Mouse (Mus musculus) cerebellum, adult 8-10 months (tissue): ENCODE results near the gene Anks1.

Experiments used
- DNase-seq: peaks from one replicate; pipeline ENCODE4 v3.0.0; 2022

The Anks1 gene

GRCm38 (mm10) chr17:28000851-28001250 lies 91.7 kb downstream of the Anks1 start:
- no peak for DNase-seq

- DNase-seq: no peak
Observed at GRCm38 (mm10) chr17:28005393-28005792, 96.3 kb downstream of the Anks1 start.

- no peak for DNase-seq
Observed at GRCm38 (mm10) chr17:28006208-28006607, 97.1 kb downstream of the Anks1 start.

GRCm38 (mm10) chr17:28006611-28007010 lies 97.5 kb downstream of the Anks1 start:
- DNase-seq: no peak

- DNase-seq: no peak
Observed at GRCm38 (mm10) chr17:28007179-28007811, 98.2 kb downstream of the Anks1 start.

- DNase-seq: no peak
Observed at GRCm38 (mm10) chr17:28007857-28008564, 98.9 kb downstream of the Anks1 start.

- DNase-seq: no peak
Observed at GRCm38 (mm10) chr17:28008565-28008981, 99.5 kb downstream of the Anks1 start.

GRCm38 (mm10) chr17:28009066-28009715 lies 100.1 kb downstream of the Anks1 start:
- DNase-seq: no peak

- DNase-seq: no peak
Observed at GRCm38 (mm10) chr17:28009716-28010114, 100.6 kb downstream of the Anks1 start.

GRCm38 (mm10) chr17:28010925-28011324 lies 101.8 kb downstream of the Anks1 start:
- no peak for DNase-seq

- DNase-seq: no peak
Observed at GRCm38 (mm10) chr17:28012851-28013250, 103.7 kb downstream of the Anks1 start.

GRCm38 (mm10) chr17:28013259-28013875 lies 104.3 kb downstream of the Anks1 start:
- DNase-seq: no peak

GRCm38 (mm10) chr17:28014449-28014848 lies 105.3 kb downstream of the Anks1 start:
- no peak for DNase-seq

GRCm38 (mm10) chr17:28015068-28015730 lies 106.1 kb downstream of the Anks1 start:
- no peak for DNase-seq

GRCm38 (mm10) chr17:28016056-28016797 lies 107.1 kb downstream of the Anks1 start:
- DNase-seq: peak; percentile 63

GRCm38 (mm10) chr17:28018344-28018743 lies 109.2 kb downstream of the Anks1 start:
- no peak for DNase-seq

GRCm38 (mm10) chr17:28018776-28019175 lies 109.7 kb downstream of the Anks1 start:
- peak; percentile 32 for DNase-seq

GRCm38 (mm10) chr17:28019785-28020696 lies 110.9 kb downstream of the Anks1 start:
- DNase-seq: no peak

GRCm38 (mm10) chr17:28021911-28022310 lies 112.8 kb downstream of the Anks1 start:
- DNase-seq: no peak

GRCm38 (mm10) chr17:28022854-28023655 lies 113.9 kb downstream of the Anks1 start:
- DNase-seq: peak; percentile 46
